Mouse (Mus musculus) cerebellum, adult 18-20 months (tissue): ENCODE results near the gene Bcor.

Experiments used
- DNase-seq, 2 experiments: peaks; one replicate each; pipeline ENCODE4 v3.0.0; 2021

The Bcor gene

DNA sequence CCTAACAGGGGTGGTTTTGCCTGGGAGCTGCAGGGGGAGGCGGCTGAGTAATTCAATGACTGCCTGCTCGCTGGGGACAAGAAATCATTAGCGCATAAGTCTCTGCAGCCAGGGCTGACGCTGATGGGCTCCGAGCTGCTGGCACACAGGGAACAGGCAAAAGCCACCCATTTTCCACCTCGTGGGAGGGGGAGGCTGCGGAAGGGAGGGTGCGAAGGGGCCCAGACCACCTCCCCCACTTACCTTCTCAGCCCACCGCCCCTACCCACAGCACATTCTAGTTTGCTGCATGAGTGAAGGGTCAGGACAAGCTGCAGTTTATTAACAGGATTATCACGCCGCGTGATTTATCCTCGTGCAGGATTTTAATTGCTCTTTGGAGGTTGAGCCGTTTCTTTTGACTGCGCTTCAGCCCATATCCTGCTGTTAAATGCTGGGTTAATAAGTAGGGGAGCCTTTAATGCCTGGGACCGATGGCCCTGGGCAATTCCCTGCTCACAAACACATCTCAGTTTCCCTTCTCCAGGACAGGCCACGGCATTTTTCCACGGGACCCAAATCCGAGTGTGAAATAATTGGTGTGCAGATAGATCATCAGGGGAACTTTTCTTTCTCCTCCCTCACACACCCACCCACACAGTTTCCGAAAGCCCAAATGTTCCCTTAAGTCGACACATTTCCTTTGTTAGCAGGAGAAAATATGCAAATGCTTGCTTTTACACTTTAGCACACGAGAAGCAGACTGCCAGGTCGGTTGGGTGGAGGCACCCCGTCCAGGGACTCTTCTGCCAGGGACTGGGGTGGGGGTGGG, 97.8 kb downstream of the Bcor start:
- DNase-seq: no peak

DNA sequence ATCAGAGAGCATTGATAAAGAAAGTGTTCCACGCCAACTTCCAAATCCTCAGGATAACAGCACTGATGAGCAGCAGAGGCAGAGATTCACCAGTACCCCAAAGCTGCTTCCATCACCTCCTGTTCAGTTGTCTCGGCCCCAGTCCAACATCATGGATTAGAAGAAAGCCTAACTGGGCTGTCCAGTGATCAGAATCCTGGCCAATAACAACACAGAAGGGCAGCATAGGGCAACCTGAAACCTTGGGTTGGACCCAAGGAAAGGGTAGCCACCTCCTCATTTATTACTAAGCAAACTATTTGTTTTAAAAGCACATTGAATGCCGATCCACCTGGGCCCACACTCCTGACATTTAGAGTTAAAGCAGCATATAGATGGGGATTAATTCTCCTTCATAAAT, 99.3 kb downstream of the Bcor start:
- DNase-seq: no peak

- DNase-seq: peak; percentile 53 to 61
Measured at GRCm38 (mm10) chrX:12057210-12057609, 102.9 kb downstream of the Bcor start.

- no peak for DNase-seq
Measured at GRCm38 (mm10) chrX:12053315-12053914, 106.7 kb downstream of the Bcor start.

DNA sequence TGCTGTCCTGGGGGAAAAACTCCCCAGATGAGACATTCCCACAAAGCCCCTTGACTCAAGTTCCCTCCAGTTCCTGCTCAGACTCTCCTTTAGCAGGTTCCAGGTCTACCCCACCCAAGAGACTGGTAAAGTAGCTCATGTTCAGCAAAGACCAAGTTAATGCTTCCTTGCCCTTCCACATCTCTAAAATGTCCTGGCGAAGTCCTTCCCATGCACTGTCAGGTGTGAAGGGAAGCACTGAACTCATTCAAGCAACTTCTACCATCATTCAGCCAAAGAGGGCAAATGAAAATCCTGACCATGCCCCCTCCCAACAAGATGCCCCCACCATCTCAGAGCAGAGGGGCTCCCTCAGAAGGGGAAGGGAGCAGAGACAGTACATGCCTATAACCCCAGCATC, 107.5 kb downstream of the Bcor start:
- DNase-seq: no peak

DNA sequence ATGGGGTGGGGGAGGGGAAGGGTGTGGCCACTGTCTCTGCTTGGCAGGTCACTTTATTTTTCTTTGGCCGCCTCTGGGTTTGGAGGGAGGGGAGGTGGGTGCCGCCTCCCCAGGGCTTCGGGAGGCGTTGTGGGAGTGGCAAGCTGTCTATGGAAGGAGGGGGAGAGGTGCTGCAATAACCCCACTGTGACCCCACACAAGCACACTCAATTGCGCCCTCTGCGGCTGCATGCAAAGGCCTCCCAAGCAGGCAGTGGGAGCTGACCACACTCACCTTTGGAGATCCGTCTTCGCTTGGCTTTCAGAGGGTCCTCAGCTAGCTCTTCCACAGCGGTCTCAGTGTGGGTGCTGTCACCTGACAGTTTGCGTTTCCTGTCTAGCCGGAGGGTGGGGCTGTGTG, 111.4 kb downstream of the Bcor start:
- DNase-seq: no peak

DNA sequence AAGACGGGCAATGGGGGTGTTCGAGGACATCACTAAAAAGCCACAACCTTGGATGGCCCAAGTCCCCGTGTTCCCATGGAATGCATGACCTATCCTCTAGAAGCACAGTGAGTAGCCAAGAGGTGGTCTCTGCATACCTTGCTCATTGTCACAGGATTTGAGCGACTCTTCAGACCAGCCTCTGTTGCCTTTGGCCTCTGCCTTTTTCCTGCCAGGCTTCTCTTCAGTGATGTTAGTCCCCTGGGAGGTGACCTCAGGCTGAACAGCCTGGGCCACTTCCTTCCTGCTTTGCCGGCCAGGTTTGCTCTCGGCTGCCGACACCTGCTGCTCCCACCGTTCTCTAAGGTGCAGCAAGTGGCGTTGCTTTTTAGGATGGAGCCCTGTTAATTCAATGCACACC, 112.0 kb downstream of the Bcor start:
- no peak for DNase-seq

GRCm38 (mm10) chrX:12047223-12047911, 112.8 kb downstream of the Bcor start:
- DNase-seq: no peak

DNA sequence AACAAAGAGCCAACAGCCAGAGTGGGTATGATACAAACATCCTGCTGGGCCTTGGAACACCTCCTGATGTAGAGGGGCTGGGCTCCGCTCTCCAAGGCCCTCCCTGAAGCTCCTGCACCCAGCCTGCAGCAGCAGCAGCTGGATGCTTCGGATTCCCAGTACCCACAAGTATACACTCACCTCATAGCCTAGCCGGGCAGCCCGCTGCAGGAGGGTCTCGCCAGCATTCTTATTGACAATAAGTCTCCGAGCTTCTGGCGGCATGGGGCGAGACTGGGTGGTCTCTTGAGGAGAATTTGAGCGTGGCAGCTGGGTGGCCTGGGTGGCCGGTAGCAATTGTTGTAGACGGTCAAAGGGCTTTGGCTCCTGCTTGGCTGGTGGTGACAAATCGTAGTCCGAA, 113.5 kb downstream of the Bcor start:
- no peak for DNase-seq

DNA sequence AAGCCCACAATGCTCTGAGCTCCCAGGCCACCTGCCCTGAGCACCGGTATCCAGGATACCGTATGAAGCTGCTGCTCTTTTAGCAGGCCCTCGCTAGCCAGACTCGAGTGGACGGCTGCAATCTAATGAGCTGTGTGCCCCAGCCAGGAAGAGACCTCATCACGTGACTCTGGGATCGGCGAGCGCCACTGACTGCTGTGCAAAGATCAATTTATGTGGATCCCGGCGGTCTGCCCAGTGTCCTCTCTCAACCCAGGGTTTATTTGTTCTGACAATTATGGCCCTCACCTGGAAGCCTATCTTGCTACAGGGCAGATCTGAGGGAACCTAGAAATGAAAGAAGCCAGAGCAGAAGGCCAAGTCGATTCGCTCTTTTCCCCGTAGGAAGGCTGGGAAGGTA, 116.8 kb downstream of the Bcor start:
- DNase-seq: no peak

GRCm38 (mm10) chrX:12041453-12041852, 118.7 kb downstream of the Bcor start:
- no peak for DNase-seq

- no peak for DNase-seq
Measured at GRCm38 (mm10) chrX:12014726-12015464, 145.3 kb downstream of the Bcor start.

DNA sequence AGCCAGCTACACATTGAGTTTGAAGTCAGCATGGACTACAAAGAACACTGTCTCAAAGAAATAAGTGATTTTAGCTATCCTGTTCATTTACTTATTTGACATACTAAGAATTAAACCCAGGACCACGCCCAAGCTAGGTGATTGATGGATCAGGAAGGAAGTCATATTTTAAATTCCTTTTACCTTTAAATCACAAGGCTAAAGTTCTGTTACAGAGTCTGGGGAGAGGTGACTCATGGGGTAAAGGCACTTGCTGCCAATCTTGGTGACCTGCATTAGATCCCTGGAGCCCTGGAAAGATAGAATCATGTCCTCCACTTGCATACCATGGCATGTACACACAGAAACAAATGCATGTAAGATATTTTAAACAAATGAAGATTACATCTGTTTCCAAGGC, 149.5 kb downstream of the Bcor start:
- DNase-seq: no peak

DNA sequence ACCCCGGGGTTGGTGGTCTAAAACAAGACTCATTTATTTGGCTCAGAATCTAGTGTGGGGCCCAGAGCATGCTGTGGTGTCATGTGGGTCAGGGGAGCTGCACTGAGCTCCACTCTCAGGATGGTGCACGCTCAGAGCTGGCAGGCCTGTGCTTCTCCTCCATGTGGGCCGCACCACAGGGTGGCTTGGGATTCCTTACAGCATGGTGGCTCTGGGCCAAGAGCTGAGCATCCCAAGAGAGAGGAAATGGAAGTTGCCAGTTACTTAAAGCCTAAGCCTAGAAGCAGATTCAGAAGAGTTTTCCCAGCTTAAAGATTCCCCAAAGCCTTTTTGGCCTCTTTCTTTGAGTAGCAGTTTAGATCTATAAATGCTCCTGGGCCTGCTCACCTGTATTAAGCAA, 151.1 kb downstream of the Bcor start:
- no peak for DNase-seq

- DNase-seq: no peak
Measured at GRCm38 (mm10) chrX:12007832-12008540, 152.2 kb downstream of the Bcor start.

DNA sequence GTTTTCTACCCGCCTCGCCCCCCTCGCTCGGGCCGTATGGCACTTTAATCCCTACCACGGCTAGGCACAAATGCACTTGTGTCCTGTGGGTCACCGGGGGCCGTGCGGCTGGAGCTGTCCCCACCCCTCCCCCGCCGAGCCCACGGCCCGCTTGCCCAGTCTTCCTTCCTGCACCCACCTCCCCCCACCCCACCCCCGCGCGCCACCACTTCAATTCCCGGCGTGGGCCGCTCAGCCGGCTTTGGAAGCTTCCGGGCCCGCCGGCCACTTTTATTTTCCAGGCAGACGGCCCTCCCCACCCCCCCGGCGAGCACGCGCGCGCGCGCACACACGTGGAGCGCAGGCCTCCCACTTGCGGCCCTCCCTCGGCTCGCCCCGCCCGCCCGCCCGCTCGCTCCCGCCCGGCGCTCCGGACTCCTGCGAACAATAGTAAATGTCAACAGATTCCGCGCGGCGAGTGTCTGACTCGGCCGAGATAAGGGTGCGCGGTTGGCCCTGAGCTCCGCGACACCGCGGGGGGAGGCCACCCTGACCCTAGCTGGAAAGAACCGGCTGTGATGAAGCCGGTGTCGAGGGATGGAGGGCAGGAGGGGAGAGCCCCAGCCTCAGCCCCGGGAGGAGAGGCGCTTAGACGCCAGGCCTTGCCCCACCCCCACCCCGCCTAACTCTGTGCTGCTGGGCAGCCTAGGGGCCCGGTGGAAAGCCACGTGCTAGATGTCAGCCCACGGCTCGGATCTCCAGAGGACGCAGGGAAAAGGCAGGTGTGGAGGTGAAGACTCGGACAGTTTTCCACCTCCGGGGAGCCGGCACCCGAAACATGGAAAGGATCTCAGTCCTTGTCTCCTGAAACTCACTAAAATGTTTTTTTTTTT, 153.0 kb downstream of the Bcor start:
- DNase-seq: peak; percentile 40 to 46

GRCm38 (mm10) chrX:12006031-12006881, 153.9 kb downstream of the Bcor start:
- DNase-seq: peak; percentile 39 to 55

DNA sequence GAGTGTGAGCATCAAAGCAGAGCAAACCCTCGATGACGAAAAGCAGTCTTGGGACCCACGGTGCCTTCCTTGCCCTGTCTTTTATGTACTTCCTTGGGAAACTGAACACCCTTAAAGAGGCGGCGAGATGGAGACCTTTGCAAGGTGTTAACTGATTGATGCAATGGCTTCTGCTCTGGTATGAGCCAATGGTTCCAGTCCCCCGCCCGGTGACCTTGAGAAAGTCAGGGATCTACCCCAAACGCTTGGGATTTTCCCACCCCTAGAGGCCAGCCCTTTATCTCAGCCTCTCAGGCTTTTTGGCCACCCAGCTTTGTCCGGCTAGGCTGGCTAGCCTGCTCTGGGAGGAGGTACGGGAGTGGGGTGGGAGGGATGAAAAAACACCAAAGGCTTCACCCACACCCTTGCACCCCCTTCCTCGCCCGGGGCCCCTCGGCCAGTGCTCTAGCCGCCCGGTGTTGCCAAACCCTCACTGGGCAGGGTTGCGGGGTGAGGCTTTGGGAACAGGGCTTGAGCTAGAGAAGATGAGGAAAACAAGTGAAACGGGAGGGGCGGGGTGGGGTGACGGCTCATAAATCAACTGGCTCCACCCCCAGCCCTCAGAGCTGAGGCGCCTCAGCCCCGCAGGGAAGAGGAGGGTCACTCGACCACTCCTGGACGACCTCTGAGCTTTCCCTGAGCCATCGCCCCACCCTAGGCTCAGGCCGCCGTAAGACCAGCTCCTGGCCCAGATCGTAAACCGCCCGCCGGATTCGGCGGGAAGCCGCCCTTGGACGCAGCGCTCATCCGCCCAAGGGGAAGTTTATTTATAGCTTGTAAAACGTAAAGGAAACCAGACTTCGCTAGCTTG, 154.7 kb downstream of the Bcor start:
- DNase-seq: no peak

GRCm38 (mm10) chrX:12004416-12004815, 155.7 kb downstream of the Bcor start:
- no peak for DNase-seq

DNA sequence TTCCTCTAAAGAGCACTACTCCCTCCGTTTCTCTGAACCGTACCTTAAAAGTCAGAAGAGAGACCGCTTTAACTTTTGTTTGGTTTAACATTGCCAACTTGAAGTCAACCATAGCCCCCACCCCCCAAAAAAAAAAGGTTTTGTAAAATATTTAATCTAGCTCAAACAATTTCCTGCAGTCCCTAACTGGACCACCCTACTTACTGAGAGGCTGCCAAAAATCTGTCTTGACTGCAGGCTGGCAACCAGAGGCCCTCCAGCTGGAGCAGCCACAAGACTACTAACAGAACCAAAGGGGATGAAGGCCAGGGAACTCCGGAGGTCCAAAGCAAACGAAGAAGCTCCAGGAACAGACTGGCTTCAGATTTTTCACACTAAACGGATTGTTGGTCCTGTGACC, 156.2 kb downstream of the Bcor start:
- no peak for DNase-seq
